Mouse (Mus musculus) kidney, adult 2 months (tissue): ENCODE data around the gene Brap.

Experiments used
- CTCF ChIP-seq: fragments of 200-500 bp; conservative IDR thresholded peaks from 2 replicates; pipeline ENCODE4 v1.5.1; 2011; ENCODE audit warnings: low read depth, mild to moderate bottlenecking, control low read depth, low read length, moderate library complexity, mixed read lengths; ENCODE audit not compliant: insufficient read depth, insufficient read length
- POLR2A ChIP-seq: fragments of 200-500 bp; IDR thresholded peaks from one replicate; pipeline ENCODE4 v1.6.1; 2011; ENCODE audit warnings: low read depth, low read length, control low read depth

- no peak for TF ChIP-seq CTCF
- TF ChIP-seq POLR2A, result no peak
Observed at GRCm38 (mm10) chr5:121696761-121697160, 36.4 kb downstream of the Brap start.
